Mouse (Mus musculus) heart, postnatal 0 days (tissue): ENCODE measurements around the gene Slc35f6.

Experiments
- CTCF ChIP-seq: IDR thresholded peaks from 2 replicates; pipeline ENCODE4 v1.5.1; 2016; ENCODE audit warnings: antibody characterized with exemption, control low read depth, low read depth
- EP300 ChIP-seq: IDR thresholded peaks from 2 replicates; pipeline ENCODE4 v1.6.1; 2016; ENCODE audit warnings: antibody characterized with exemption, low read depth

DNA sequence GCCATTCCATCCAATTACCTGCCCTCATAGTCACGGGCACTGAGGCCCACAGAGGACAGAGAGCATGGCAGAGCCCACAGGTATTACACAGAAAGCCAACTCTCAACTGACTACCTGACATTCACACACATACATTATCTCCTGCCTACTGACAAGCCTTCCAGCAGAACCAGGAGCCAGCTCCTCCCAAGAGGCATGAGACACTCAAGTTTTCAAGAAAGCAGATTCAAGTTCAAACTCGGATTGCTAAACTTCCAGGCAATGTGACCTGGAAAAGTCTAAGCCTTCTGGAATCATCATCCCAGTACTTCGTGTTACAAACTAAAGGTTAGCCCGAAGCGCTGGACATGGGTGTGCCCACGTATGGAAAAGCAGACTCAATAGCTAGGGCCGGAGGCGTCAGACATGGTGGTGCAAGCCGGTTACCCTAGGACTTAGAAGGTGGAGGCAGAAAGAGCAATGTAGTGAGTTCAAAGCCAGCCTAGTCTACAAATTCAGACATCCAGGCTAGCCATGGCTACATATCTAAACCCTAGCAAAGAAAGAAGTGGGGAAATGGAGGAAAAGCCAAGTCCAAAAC lies 26.4 kb upstream of the Slc35f6 start:
- TF ChIP-seq EP300, result no peak
- no peak for TF ChIP-seq CTCF
